Mouse (Mus musculus) embryonic facial prominence, embryonic 10.5 days (tissue): ENCODE data around the gene Olfr263. TPM values are rescaled to one million over a fixed set of nuclear protein-coding genes. Genes with fewer than 3 reads are reported as not detected.
"Not testable (repeated sequence)": the region's sequence is repeated elsewhere in the genome, so short reads cannot be mapped to it uniquely, and the experiment has no call there.

Experiments
- DNase-seq: peaks from one replicate; pipeline ENCODE4 v3.0.0-alpha.2; 2017; ENCODE audit warnings: low spot score
- H3K27ac ChIP-seq: fragments of 300-500 bp; sonication (generic); replicated peaks from 2 replicates; pipeline ENCODE4 v1.5.1; 2016; ENCODE audit warnings: mild to moderate bottlenecking
- H3K27me3 ChIP-seq: fragments of 300-500 bp; sonication (generic); replicated peaks from 2 replicates; pipeline ENCODE4 v1.6.1; 2016; ENCODE audit warnings: low read depth, mild to moderate bottlenecking; ENCODE audit not compliant: poor library complexity, severe bottlenecking
- H3K36me3 ChIP-seq: fragments of 300-500 bp; sonication (generic); replicated peaks from 2 replicates; pipeline ENCODE4 v1.6.1; 2016; ENCODE audit warnings: mild to moderate bottlenecking, moderate library complexity
- H3K4me1 ChIP-seq: fragments of 300-500 bp; sonication (generic); 2 replicates; pipeline ENCODE4 v1.6.1; 2016
- H3K4me3 ChIP-seq: fragments of 300-500 bp; sonication (generic); 2 replicates; pipeline ENCODE4 v1.5.1; 2016; ENCODE audit warnings: mild to moderate bottlenecking, moderate library complexity
- H3K9me3 ChIP-seq: fragments of 300-500 bp; sonication (generic); 2 replicates; pipeline ENCODE4 v1.6.1; 2016; ENCODE audit warnings: mild to moderate bottlenecking
- WGBS: fragments of 180-500 bp; shearing (Covaris S2); methylation state at CpG from one replicate; pipeline ENCODE4 v1.1.7; 2016; 5-methylcytosine and 5-hydroxymethylcytosine counted together
- polyA plus RNA-seq: library from polyadenylated mRNA; unstranded; fragments of >200 nt; fragmentation: Nextera tagmentation; extraction: Ambion mirVana; gene quantifications from 2 replicates; pipeline ENCODE4 v1.2.1, GENCODE M21; 2016

Olfr263 gene
- not detected in 2 replicates for polyA plus RNA-seq

- not testable (repeated sequence) for H3K4me1 ChIP-seq, H3K27ac ChIP-seq, H3K4me3 ChIP-seq, H3K27me3 ChIP-seq, H3K36me3 ChIP-seq, DNase-seq, H3K9me3 ChIP-seq
- WGBS, result 84% methylated on average over 3 of the region's 3 CpGs
Observed at GRCm38 (mm10) chr13:21129339-21129738, at the start of gene Olfr263. Olfr263 (plus strand) TSS chr13:21129639.

DNA sequence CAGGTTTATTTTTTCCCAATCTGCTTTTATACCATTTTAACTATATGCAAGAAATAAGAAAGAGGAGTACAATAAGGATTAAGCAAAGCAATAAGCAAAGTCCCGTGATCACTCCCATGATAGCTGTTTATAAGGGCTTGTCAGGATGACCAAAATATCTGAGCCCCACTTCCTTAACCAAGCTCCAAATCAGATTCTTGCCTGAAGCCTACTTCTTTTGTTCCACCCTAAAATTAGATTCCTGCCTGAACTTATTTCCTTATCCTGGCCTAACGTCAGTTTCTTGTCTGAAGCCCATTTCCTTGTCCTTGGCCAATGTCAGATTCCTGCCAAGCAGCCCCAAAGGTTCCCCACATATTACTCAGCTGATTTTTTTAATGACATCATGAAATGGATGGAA is 46.8 kb upstream of the Olfr263 start:
- Histone ChIP-seq H3K4me1 (no peaks in the 10 kb centered on the region), H3K27me3 (no peaks in the 10 kb centered on the region), H3K36me3 (no peaks in the 10 kb centered on the region), H3K27ac (no peak overlapping the region), H3K9me3 (no peaks in the 10 kb centered on the region), H3K4me3 (no peak overlapping the region)
- DNase-seq, result no peak
- WGBS, result 81% methylated on average over 2 of the region's 2 CpGs

GRCm38 (mm10) chr13:21109759-21110158 is 19.7 kb upstream of the Olfr263 start:
- H3K27ac ChIP-seq, result no peak overlapping the region
- no peaks in the 10 kb centered on the region for H3K9me3 ChIP-seq
- 96% methylated on average over 3 of the region's 3 CpGs for WGBS
- no peak overlapping the region for H3K4me3 ChIP-seq
- no peaks in the 10 kb centered on the region for H3K36me3 ChIP-seq
- DNase-seq, result no peak
- H3K4me1 ChIP-seq, result no peaks in the 10 kb centered on the region
- H3K27me3 ChIP-seq, result no peaks in the 10 kb centered on the region

GRCm38 (mm10) chr13:21110441-21110840 is 19.0 kb upstream of the Olfr263 start:
- no peak for DNase-seq

DNA sequence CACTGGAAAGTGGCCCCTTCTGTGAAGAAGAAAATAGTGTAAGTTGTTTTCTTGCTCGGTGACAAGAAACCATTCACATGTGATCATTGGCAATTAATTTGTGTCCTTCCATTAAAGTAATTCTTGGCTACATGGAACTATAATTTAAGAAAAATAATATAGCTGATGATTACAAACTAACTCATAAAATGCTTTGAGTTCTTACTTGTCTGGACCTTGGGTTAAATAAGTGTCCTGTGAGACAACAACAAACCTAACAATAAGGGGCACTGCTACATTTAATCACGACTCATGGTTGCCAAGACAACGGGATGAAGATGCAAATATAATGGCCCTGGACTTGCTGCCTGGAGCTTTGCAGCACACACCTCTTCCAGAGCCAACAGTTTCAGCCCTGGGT is 18.3 kb upstream of the Olfr263 start, which contains the start of gene Olfr1369-ps1:
Gene Olfr1369-ps1 (plus strand): TSS at position 301 of the 400 bp plus-strand sequence.
- not testable (repeated sequence) for H3K27me3 ChIP-seq, H3K4me3 ChIP-seq
- 79% methylated on average over 3 of the region's 3 CpGs for WGBS

More at GRCm38 (mm10) chr13:21110441-21110840, 19.0 kb upstream of the Olfr263 start:
- Histone ChIP-seq H3K27me3 (no peaks in the 10 kb centered on the region), H3K4me1 (no peaks in the 10 kb centered on the region), H3K4me3 (no peak overlapping the region), H3K36me3 (no peaks in the 10 kb centered on the region), H3K27ac (no peak overlapping the region), H3K9me3 (no peaks in the 10 kb centered on the region)
- WGBS, result 91% methylated on average over 6 of the region's 6 CpGs

DNA sequence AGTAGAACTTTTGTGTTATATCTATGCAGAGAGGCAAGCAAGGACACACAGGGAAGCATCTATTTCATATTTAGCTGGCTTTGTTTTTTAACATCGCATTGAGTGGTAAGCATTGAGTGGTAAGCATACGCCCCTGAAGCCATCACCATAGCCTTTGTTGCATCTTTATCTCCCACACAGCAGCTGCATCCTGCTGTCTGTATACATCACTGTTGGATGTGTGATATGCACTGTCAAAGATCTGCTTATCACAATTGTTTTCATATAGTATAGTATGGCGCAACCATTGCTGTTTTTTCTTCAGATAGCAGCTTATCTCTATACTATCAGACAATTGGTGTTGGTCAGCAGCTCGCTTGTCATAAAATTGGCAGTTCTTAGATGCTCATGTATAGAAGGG is 15.3 kb upstream of the Olfr263 start:
- H3K27me3 ChIP-seq, result no peaks in the 10 kb centered on the region
- no peaks in the 10 kb centered on the region for H3K9me3 ChIP-seq
- no peak overlapping the region for H3K27ac ChIP-seq
- DNase-seq, result no peak
- H3K4me1 ChIP-seq, result no peaks in the 10 kb centered on the region
- WGBS, result 88% methylated on average over 4 of the region's 4 CpGs
- H3K36me3 ChIP-seq, result no peaks in the 10 kb centered on the region
- H3K4me3 ChIP-seq, result no peak overlapping the region

More for the DNA sequence above, 18.3 kb upstream of the Olfr263 start, which contains the start of gene Olfr1369-ps1:
- not testable (repeated sequence) for H3K27ac ChIP-seq, H3K36me3 ChIP-seq, DNase-seq, H3K9me3 ChIP-seq, H3K4me1 ChIP-seq

- H3K9me3 ChIP-seq, result no peaks in the 10 kb centered on the region
- DNase-seq, result peak; percentile 18
- no peaks in the 10 kb centered on the region for H3K4me1 ChIP-seq
- H3K27me3 ChIP-seq, result no peaks in the 10 kb centered on the region; the same call in 1 of the 2 replicates
- no peak overlapping the region for H3K27ac ChIP-seq
- no peaks in the 10 kb centered on the region for H3K36me3 ChIP-seq
- H3K4me3 ChIP-seq, result no peak overlapping the region
- WGBS, result 53% methylated on average over 8 of the region's 8 CpGs
Observed at GRCm38 (mm10) chr13:21142421-21142820, 13.0 kb downstream of the Olfr263 start.

GRCm38 (mm10) chr13:21145767-21146166 is 16.3 kb downstream of the Olfr263 start, which contains the start of gene Olfr1368:
Olfr1368 (minus strand) TSS chr13:21145867.
- 79% methylated on average over 4 of the region's 4 CpGs for WGBS
- Histone ChIP-seq H3K27me3 (no peaks in the 10 kb centered on the region; the same call in 1 of the 2 replicates), H3K36me3 (no peaks in the 10 kb centered on the region), H3K4me1 (no peaks in the 10 kb centered on the region), H3K9me3 (no peaks in the 10 kb centered on the region), H3K4me3 (no peak within 1 kb of the TSS), H3K27ac (no peak within 1 kb of the TSS)
- no peak for DNase-seq

DNA sequence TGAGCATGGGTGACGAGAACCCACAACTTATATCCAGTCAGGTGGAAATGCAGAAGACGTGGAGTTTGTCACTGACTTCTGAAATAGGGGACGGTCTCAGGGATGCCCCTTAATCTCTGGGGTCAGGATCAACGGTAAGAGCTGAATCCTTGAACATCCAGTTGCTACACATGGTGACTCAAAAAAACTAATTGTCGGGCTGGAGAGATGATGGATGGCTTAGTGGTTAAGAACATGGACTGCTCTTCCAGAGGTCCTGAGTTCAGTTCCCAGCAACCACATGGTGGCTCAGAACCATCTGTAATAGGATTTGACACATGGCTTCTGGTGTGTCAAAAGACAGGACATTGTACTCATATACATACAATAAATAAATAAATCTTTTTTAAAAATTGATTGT is 26.4 kb downstream of the Olfr263 start:
- DNase-seq, result no peak
- Histone ChIP-seq H3K4me1 (peaks cover 10% of the 10 kb centered on the region), H3K27ac (no peak overlapping the region), H3K4me3 (no peak overlapping the region), H3K9me3 (no peaks in the 10 kb centered on the region), H3K36me3 (no peaks in the 10 kb centered on the region), H3K27me3 (no peaks in the 10 kb centered on the region)
- WGBS, result 82% methylated on average over 5 of the region's 5 CpGs

DNA sequence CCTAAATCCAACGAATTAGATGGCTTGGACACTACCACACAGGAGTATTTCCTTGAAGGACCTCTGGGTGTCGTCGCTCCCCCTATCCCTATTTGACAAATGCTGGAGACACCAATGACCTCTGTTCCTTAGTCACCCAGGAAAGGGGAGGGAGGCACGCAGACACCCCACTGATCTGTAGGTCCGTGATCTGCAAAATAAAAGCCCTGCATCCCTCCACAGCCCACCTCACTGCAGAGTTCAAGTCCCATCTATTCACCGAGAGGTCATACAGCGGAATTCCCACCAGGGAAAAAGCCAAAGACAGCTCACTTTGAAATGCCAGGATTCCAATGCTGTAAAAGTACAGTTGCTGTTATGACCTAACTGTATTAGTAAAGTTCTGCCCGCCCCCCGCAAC is 28.6 kb downstream of the Olfr263 start:
- Histone ChIP-seq H3K9me3 (no peaks in the 10 kb centered on the region), H3K4me1 (peaks cover 13% of the 10 kb centered on the region), H3K27ac (no peak overlapping the region), H3K36me3 (no peaks in the 10 kb centered on the region), H3K27me3 (no peaks in the 10 kb centered on the region), H3K4me3 (peak overlapping the region; percentile 63)
- WGBS, result 6% methylated on average over 9 of the region's 9 CpGs
- no peak for DNase-seq

GRCm38 (mm10) chr13:21158785-21159474 is 29.5 kb downstream of the Olfr263 start:
- under 1% methylated on average over 19 of the region's 19 CpGs for WGBS
- H3K36me3 ChIP-seq, result no peaks in the 10 kb centered on the region
- H3K27me3 ChIP-seq, result no peaks in the 10 kb centered on the region
- peaks cover 13% of the 10 kb centered on the region for H3K4me1 ChIP-seq
- peak; percentile 91 for DNase-seq
- H3K4me3 ChIP-seq, result peak overlapping the region; percentile 63
- no peaks in the 10 kb centered on the region for H3K9me3 ChIP-seq
- H3K27ac ChIP-seq, result no peak overlapping the region

GRCm38 (mm10) chr13:21159475-21159819 is 30.0 kb downstream of the Olfr263 start:
- no peaks in the 10 kb centered on the region for H3K27me3 ChIP-seq
- under 1% methylated on average over 15 of the region's 15 CpGs for WGBS
- no peak overlapping the region for H3K27ac ChIP-seq
- H3K9me3 ChIP-seq, result no peaks in the 10 kb centered on the region
- H3K4me1 ChIP-seq, result peaks cover 13% of the 10 kb centered on the region
- DNase-seq, result peak; percentile 41
- no peaks in the 10 kb centered on the region for H3K36me3 ChIP-seq
- peak overlapping the region; percentile 63 for H3K4me3 ChIP-seq

- WGBS, result under 1% methylated on average over 16 of the region's 16 CpGs
- peak overlapping the region; percentile 63 for H3K4me3 ChIP-seq
- no peaks in the 10 kb centered on the region for H3K36me3 ChIP-seq
- H3K4me1 ChIP-seq, result peaks cover 13% of the 10 kb centered on the region
- DNase-seq, result peak; percentile 38
- no peaks in the 10 kb centered on the region for H3K9me3 ChIP-seq
- no peaks in the 10 kb centered on the region for H3K27me3 ChIP-seq
- H3K27ac ChIP-seq, result no peak overlapping the region
Observed at GRCm38 (mm10) chr13:21160041-21160511, 30.6 kb downstream of the Olfr263 start.
